Mouse (Mus musculus): ENCODE data around the gene Lman1l. TPM values are rescaled to one million over a fixed set of nuclear protein-coding genes. Genes with fewer than 3 reads are reported as not detected.
A peak's percentile ranks its signal among the peaks of the same experiment; 100 is the strongest.

Lman1l gene
- polyA plus RNA-seq, 1 experiment from 2014 or later = not detected

GRCm38 (mm10) chr9:57609803-57610202 is 10.8 kb downstream of the Lman1l start:
- peaks cover 31% of the 10 kb centered on the region for H3K27me3 ChIP-seq
- H3K4me2 ChIP-seq = no peak overlapping the region
- 76% methylated on average over 3 of the region's 3 CpGs for WGBS
- no peak overlapping the region for H3K27ac ChIP-seq
- ATAC-seq = no peak
- no peaks in the 10 kb centered on the region for H3K36me3 ChIP-seq (ENCODE audit: poor library complexity, severe bottlenecking)
- no peak overlapping the region for H3K4me3 ChIP-seq
- H3K4me1 ChIP-seq = peaks cover 23% of the 10 kb centered on the region
- no peaks in the 10 kb centered on the region for H3K9me3 ChIP-seq (replicated peaks)
- H3K9ac ChIP-seq = no peak overlapping the region

DNA sequence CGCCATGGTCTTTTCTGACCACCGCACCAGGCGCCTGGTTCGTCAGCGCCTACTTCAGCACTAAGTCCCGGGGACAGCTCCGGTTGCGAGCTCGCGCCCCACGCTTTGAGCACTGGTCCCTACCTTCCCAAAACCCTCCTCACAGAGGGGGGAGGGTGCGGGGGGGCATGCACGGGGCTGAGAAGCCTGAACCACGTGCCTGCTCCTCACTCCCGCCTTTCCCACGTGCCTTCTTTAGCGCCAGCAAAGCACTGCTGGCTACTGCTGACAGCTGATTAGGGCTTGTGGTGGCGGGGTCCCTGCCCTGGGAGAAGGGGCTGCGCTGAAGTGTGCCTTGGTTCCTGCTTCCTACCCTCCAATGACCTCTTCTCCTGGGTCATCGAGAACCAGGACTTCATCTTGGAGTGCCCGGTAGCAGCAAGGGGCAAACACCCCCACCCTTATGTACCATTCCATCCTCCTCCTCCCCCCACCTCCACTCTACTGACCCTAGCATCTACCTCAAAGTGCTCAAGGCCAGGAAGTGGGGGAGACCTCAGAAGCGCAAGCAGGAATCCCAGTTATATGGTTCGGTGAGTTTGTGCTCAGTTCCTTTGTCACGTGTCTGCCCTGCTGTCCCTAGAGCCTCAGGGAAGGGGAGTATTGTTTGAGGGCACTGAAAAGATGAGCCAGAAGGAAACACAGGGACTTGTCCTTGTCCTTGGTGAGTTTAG is 14.3 kb downstream of the Lman1l start, which contains the start of gene Cplx3:
Cplx3 (minus strand) TSS at position 143 of the 713 bp plus-strand sequence.
- peaks cover 39% of the 10 kb centered on the region for H3K27me3 ChIP-seq
- H3K4me2 ChIP-seq = peak within 1 kb of the TSS; percentile 45
- H3K27ac ChIP-seq = no peak within 1 kb of the TSS
- no peaks in the 10 kb centered on the region for H3K9me3 ChIP-seq (replicated peaks)
- 4% methylated on average over 24 of the region's 24 CpGs for WGBS
- H3K4me3 ChIP-seq = peak within 1 kb of the TSS; percentile 14; the same call in 1 of the 2 replicates
- H3K4me1 ChIP-seq = peaks cover 24% of the 10 kb centered on the region
- no peak within 1 kb of the TSS for H3K9ac ChIP-seq
- H3K36me3 ChIP-seq (ENCODE audit: poor library complexity, severe bottlenecking) = no peaks in the 10 kb centered on the region
- peak; percentile 60; the same call in 1 of the 2 replicates for ATAC-seq

DNA sequence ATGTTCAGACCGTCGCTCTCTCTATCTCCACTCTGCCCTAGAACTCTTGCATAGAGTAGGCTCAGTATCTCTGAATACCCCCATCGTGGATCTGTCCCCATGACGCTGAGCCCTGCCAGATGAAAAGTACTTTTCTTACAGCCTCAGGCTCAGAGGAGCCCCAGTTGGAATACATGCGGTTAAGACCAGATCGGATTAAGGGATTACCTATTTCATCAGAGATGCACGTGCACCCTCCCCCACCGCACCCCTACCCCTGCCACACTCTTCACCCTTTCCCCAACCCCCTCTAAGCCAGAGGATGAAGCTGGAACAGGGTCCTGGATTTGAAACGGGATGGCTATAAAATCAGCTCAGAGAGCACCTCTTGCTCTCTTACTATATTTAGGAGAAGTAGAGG is 15.1 kb downstream of the Lman1l start:
- H3K36me3 ChIP-seq (ENCODE audit: poor library complexity, severe bottlenecking) = no peaks in the 10 kb centered on the region
- peaks cover 27% of the 10 kb centered on the region for H3K4me1 ChIP-seq
- 6% methylated on average over 9 of the region's 9 CpGs for WGBS
- no peak overlapping the region for H3K4me3 ChIP-seq
- no peak for ATAC-seq
- no peak overlapping the region for H3K9ac ChIP-seq
- H3K9me3 ChIP-seq (replicated peaks) = no peaks in the 10 kb centered on the region
- H3K4me2 ChIP-seq = no peak overlapping the region
- H3K27ac ChIP-seq = no peak overlapping the region
- peaks cover 39% of the 10 kb centered on the region for H3K27me3 ChIP-seq

DNA sequence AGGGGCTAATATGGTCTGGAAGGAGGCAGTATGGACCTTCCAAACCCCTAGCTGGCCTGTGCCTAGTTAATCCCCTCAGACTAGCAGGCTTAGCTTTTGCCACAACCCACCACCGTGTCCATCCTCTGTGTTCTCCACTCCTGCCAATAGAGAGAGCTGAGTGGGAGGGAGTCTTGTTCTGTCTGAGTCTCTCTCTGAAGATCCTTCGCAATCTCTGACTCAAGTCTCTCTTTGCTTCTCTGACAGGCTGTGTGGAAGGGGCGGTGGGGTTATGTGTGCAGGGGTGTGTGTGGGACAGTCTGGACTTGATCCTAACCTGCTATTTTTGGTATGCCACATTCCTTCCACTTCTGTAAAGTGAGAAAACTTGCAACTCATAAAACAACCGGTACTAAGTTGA is 15.7 kb downstream of the Lman1l start:
- Histone ChIP-seq H3K4me1 (peaks cover 24% of the 10 kb centered on the region), H3K9ac (no peak overlapping the region), H3K36me3 (ENCODE audit: poor library complexity, severe bottlenecking) (no peaks in the 10 kb centered on the region), H3K4me3 (no peak overlapping the region), H3K27ac (no peak overlapping the region), H3K27me3 (peaks cover 39% of the 10 kb centered on the region), H3K4me2 (no peak overlapping the region), H3K9me3 (replicated peaks) (no peaks in the 10 kb centered on the region)
- WGBS = 73% methylated on average over 4 of the region's 4 CpGs
- no peak for ATAC-seq

DNA sequence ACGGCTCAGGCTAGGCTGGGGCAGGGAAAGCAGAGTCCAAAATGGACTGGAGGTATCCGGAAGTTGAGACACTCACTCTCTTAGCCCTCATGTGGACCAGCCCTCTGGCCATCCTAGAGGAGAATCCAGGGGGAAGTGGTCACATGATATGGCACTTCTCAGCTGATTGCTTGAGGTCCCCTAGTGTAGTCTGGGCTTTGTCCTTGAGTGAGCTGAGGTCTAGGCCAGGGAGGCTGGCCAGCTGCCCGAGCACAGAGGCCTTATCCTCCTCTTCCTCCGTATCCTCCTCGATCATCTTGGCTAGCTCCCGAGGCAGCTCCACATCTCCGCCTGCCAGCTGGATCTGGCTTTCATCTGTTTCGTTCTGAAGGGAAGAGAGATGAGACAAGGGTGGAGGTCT is 18.5 kb downstream of the Lman1l start:
- H3K4me3 ChIP-seq = no peak overlapping the region
- no peak for ATAC-seq
- no peaks in the 10 kb centered on the region for H3K9me3 ChIP-seq (replicated peaks)
- H3K36me3 ChIP-seq (ENCODE audit: poor library complexity, severe bottlenecking) = no peaks in the 10 kb centered on the region
- H3K4me1 ChIP-seq = peaks cover 30% of the 10 kb centered on the region
- WGBS = 74% methylated on average over 8 of the region's 8 CpGs
- H3K27ac ChIP-seq = no peak overlapping the region
- H3K27me3 ChIP-seq = peaks cover 29% of the 10 kb centered on the region
- H3K9ac ChIP-seq = no peak overlapping the region
- no peak overlapping the region for H3K4me2 ChIP-seq

DNA sequence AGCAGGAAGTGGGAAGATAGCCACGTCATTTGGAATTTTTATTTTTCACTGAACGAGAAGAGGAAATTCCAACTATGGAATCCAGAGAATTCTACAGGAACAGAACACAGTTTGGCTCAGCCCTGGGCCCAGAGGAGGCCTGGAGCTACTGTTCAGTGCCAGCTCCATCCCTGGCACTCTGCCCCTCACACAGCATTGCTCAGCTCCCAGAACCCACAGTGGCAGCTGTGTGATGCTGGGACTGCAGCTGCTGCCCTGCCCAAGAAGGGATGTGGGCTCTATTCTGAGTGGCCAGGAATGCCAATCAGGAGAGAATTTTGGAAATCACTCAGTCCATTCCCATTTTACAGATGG is 19.2 kb downstream of the Lman1l start:
- WGBS = 75% methylated on average over 2 of the region's 2 CpGs
- no peak overlapping the region for H3K4me2 ChIP-seq
- H3K4me3 ChIP-seq = no peak overlapping the region
- H3K9me3 ChIP-seq (replicated peaks) = no peaks in the 10 kb centered on the region
- peaks cover 22% of the 10 kb centered on the region for H3K27me3 ChIP-seq
- no peak overlapping the region for H3K9ac ChIP-seq
- H3K36me3 ChIP-seq (ENCODE audit: poor library complexity, severe bottlenecking) = no peaks in the 10 kb centered on the region
- peaks cover 25% of the 10 kb centered on the region for H3K4me1 ChIP-seq
- no peak; the same call in 1 of the 2 replicates for ATAC-seq
- no peak overlapping the region for H3K27ac ChIP-seq

DNA sequence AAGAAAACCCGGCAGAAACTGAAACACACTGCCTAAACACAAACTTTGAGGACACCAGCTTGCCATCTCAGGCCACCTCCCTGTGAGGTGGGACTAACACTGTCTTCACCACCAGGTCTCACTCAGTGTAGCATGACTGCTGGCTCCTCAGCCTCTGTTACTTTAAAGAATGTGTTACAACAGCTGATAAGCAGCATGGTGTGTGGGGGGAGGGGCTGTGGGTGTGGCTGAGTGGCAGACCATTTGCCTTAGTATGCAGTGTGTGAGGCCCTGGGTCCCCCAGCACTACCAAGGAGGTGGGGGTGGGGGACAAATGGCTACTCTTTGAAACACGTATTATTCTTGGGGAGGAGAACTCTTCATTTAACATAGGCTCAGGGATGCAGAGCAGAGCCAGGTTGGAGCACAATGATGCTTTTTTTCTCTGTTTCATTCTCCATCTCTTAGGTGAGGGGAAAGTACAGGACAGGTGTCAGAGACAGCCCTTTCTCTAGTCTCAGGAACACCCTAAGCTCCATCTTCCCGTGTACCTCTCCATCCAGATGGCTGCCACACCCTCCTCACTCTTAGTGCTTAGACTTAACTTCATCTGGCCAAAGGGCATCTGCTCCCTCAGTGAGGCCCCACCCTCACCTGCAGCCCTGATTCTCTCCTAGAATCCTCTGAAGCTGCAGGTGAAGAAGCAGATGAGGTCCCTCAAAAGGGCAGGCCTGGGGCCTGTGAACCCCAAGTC is 19.8 kb downstream of the Lman1l start:
- 0 out of 2 replicates have a peak, but pooled peaks have one; percentile 38 for ATAC-seq
- Histone ChIP-seq H3K4me2 (no peak overlapping the region), H3K36me3 (ENCODE audit: poor library complexity, severe bottlenecking) (no peaks in the 10 kb centered on the region), H3K9ac (no peak overlapping the region), H3K9me3 (replicated peaks) (no peaks in the 10 kb centered on the region), H3K4me3 (no peak overlapping the region), H3K27ac (no peak overlapping the region), H3K4me1 (peaks cover 19% of the 10 kb centered on the region), H3K27me3 (peaks cover 16% of the 10 kb centered on the region)
- 8% methylated on average over 3 of the region's 3 CpGs for WGBS

DNA sequence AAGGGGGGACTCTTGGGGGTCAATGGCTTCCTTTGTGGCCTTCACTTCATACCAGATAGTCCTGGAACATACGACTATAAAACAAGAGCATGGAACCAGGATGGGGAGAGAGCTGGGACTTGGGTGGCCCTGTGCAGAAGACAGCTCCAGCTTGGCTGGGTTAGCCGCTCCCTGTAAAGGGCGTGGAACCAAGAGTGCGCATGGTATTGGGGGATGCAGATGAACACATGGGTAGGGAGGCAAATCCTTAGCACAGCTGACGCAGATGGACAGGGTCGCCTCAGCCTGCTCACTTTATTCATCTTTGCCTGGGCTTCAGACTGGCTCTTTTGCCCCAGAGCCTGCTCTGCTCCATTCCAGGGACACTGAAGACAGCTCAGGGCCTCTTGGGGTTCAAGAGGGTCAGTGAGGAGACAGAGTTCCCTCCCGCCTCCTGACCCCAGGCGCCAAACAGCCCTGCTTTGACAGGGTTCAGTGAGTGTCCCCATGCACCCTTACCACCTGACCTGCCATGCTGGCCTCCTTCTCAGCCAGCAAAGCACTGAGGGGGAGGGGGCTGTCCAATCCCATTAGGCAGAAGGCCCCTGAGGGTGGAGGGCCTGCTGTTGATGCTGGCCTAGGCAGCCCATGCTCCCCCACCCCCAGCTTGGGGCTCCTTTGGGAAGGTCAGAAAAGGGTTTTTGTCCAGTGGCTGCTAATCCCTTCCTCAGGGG is 21.6 kb downstream of the Lman1l start:
- Histone ChIP-seq H3K9ac (peak overlapping the region; percentile 30), H3K4me3 (no peak overlapping the region), H3K36me3 (ENCODE audit: poor library complexity, severe bottlenecking) (peaks cover 15% of the 10 kb centered on the region), H3K9me3 (replicated peaks) (no peaks in the 10 kb centered on the region), H3K4me2 (no peak overlapping the region), H3K4me1 (peaks cover 19% of the 10 kb centered on the region), H3K27me3 (no peaks in the 10 kb centered on the region; the same call in 1 of the 2 replicates), H3K27ac (no peak overlapping the region)
- WGBS = 41% methylated on average over 8 of the region's 8 CpGs
- no peak for ATAC-seq

DNA sequence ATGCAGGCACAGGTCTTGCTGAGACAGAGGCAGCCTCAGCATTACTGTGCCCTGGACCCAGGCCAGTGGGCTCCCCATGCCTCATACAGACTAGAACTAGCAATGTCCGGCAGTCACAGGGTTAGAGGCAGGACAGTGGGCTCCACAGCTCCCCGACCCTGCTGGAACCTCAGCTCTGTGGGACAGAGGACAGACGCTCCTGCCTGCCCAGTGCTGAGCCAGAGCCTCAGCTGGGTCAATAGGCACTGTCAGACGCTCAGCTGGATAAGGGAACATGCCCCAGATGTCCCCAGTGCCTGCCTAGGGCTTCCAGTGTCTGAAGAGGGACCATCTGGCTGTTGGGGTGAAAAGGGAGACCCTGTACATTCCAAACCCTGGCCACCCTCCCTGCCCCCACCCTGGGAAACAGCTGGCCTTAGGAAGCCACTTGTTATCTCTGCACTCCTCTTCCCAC is 22.6 kb downstream of the Lman1l start:
- no peak overlapping the region for H3K27ac ChIP-seq
- no peak overlapping the region for H3K9ac ChIP-seq
- no peak for ATAC-seq
- WGBS = 20% methylated on average over 4 of the region's 4 CpGs
- H3K27me3 ChIP-seq = no peaks in the 10 kb centered on the region
- H3K36me3 ChIP-seq (ENCODE audit: poor library complexity, severe bottlenecking) = peaks cover 26% of the 10 kb centered on the region
- peaks cover 19% of the 10 kb centered on the region for H3K4me1 ChIP-seq
- no peak overlapping the region for H3K4me2 ChIP-seq
- H3K4me3 ChIP-seq = no peak overlapping the region
- no peaks in the 10 kb centered on the region for H3K9me3 ChIP-seq (replicated peaks)

- no peaks in the 10 kb centered on the region for H3K27me3 ChIP-seq
- no peak overlapping the region for H3K9ac ChIP-seq
- ATAC-seq = no peak
- no peak overlapping the region for H3K4me2 ChIP-seq
- no peak overlapping the region for H3K4me3 ChIP-seq
- H3K27ac ChIP-seq = no peak overlapping the region
- no peaks in the 10 kb centered on the region for H3K9me3 ChIP-seq (replicated peaks)
- WGBS = 87% methylated on average over 8 of the region's 8 CpGs
- H3K36me3 ChIP-seq (ENCODE audit: poor library complexity, severe bottlenecking) = peaks cover 33% of the 10 kb centered on the region
- peaks cover 19% of the 10 kb centered on the region for H3K4me1 ChIP-seq
These were observed 23.3 kb downstream of the Lman1l start for GRCm38 (mm10) chr9:57597265-57597664.

- H3K4me3 ChIP-seq = no peak overlapping the region
- ATAC-seq = no peak
- peaks cover 40% of the 10 kb centered on the region for H3K36me3 ChIP-seq (ENCODE audit: poor library complexity, severe bottlenecking)
- H3K4me1 ChIP-seq = peaks cover 14% of the 10 kb centered on the region
- H3K9ac ChIP-seq = no peak overlapping the region
- no peak overlapping the region for H3K4me2 ChIP-seq
- WGBS = 88% methylated on average over 9 of the region's 9 CpGs
- H3K27ac ChIP-seq = no peak overlapping the region
- no peaks in the 10 kb centered on the region for H3K9me3 ChIP-seq (replicated peaks)
- no peaks in the 10 kb centered on the region for H3K27me3 ChIP-seq
These were observed 26.4 kb downstream of the Lman1l start for GRCm38 (mm10) chr9:57594174-57594509.
